Mouse (Mus musculus): ENCODE results near the gene Krtap6-2.
A peak's percentile ranks its signal among the peaks of the same experiment; 100 is the strongest.

Krtap6-2 gene

GRCm38 (mm10) chr16:89420011-89420410 lies at the start of gene Krtap6-2:
TSS of gene Krtap6-2 (minus strand) at chr16:89420111.
- no peak for DNase-seq (ENCODE audit: low spot score in 2 of 2)

- DNase-seq (ENCODE audit: low spot score in 2 of 2) = no peak
Observed at GRCm38 (mm10) chr16:89461189-89461588, 41.3 kb upstream of the Krtap6-2 start.

DNA sequence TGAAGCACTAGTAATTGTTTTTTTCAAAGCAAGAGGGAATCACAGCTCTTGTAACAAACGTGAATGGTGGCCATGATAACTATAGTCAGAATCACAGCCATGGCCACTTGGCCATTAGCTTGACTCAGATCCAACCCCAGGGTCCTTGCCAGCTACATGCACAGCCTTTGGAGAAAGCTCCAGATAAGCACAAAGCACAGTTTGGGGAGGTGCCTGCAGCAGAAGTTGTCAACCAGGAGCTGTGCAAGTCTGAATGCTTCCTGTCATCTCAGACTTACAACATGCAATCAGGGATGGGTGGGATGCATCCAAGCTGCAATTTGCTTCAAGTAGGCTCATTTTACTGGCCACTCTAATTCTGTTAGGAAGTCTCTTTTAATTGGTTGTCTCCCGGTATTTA lies 9.7 kb upstream of the Krtap6-2 start:
- DNase-seq (ENCODE audit: low spot score in 2 of 2) = peak; percentile 37 to 45

GRCm38 (mm10) chr16:89425310-89425709 lies 5.4 kb upstream of the Krtap6-2 start:
- DNase-seq (ENCODE audit: low spot score in 2 of 2) = no peak

DNA sequence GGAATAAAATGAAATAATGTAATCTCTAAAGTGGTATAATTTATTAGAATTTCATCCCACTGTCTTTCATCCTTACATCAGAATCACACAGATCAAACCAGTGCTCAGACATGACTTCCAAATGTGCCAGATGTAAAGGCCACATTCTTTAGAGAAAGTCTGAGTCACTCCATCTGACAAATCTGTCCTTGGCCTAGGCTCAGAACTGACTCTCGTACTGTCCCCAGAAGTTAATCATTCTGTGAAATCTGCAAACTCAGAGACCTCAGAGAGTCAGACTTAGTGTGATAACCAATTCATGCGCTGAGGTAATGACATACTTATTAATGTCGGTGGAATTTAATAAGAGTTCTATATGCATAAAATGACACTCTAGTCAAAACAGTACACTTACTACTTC lies 3.6 kb downstream of the Krtap6-2 start:
- no peak for DNase-seq (ENCODE audit: low spot score in 2 of 2)

- no peak for DNase-seq (ENCODE audit: low spot score in 2 of 2)
Observed at GRCm38 (mm10) chr16:89410345-89411068, 9.4 kb downstream of the Krtap6-2 start.

- DNase-seq (ENCODE audit: low spot score in 2 of 2) = no peak
Observed at GRCm38 (mm10) chr16:89403768-89404167, 16.1 kb downstream of the Krtap6-2 start, which contains the start of gene Krtap21-1. TSS of gene Krtap21-1 (minus strand) at chr16:89403868.

- DNase-seq (ENCODE audit: low spot score in 2 of 2) = no peak
Observed at GRCm38 (mm10) chr16:89372734-89373461, 47.0 kb downstream of the Krtap6-2 start.

All from right cerebral cortex, postnatal 10 days (tissue).